Mouse (Mus musculus): ENCODE data around the gene 9130230L23Rik.

GRCm38 (mm10) chr5:66015449-66015961 is 11.4 kb upstream of the 9130230L23Rik start:
- TF ChIP-seq POLR2A (IDR thresholded peaks at IDR 0.05; ENCODE audit: borderline replicate concordance, extremely low read depth, insufficient read depth, insufficient read length, poor library complexity, severe bottlenecking) (no peak), CTCF (IDR thresholded peaks at IDR 0.05; ENCODE audit: borderline replicate concordance, extremely low read depth, insufficient read depth, insufficient read length) (no peak)
